ENCODE assay signal across 10 mouse cellular contexts in genomic region chr19:56817851-56818526, GRCm38 (mm10). TPM values are rescaled to one million over a fixed set of nuclear protein-coding genes. Genes with fewer than 3 reads are reported as not detected.
DNase-seq lines count a peak whose midpoint lies in the region; ATAC-seq and TF ChIP-seq lines count a peak whose summit lies in the region.
"Had no signal": no experiment of that assay in that cellular context is flagged by ENCODE, and none has a peak within 500 bp of the region (broad histone marks: within the 10 kb centered on the region; RNA-seq: fewer than 3 reads in every experiment).

No protein-coding gene starts in this region.

- TF ChIP-seq EP300 in stomach, postnatal 0 days (optimal IDR thresholded peaks at IDR 0.05), result no peak

- ATAC-seq in liver, embryonic 12.5 days, result no peak
- no peak for ATAC-seq in liver, embryonic 11.5 days (replicated peaks; ENCODE audit: low FRiP score)
- no peak for ATAC-seq in forebrain, embryonic 16.5 days
- ATAC-seq in limb, embryonic 14.5 days (ENCODE audit: low FRiP score, low read depth), result no peak
- ATAC-seq in stomach, postnatal 0 days (ENCODE audit: low FRiP score, low TSS enrichment), result no peak

- no peak for DNase-seq in liver, embryonic 11.5 days (ENCODE audit: low spot score)
- peak; percentile 70 to 76 for DNase-seq in heart, postnatal 10 days
- peak; percentile 64 for DNase-seq in limb, embryonic 14.5 days (ENCODE audit: low spot score)
- no peak for DNase-seq in stomach, postnatal 0 days (ENCODE audit: low spot score)
- DNase-seq in spleen, postnatal 4 days (ENCODE audit: low spot score in 2 of 2), result no peak
- no peak for DNase-seq in B cell, adult 2 months

- H3K27ac ChIP-seq in liver, embryonic 12.5 days, result peak overlapping the region; percentile 46; the same call in 1 of the 2 replicates
- H3K27ac ChIP-seq in liver, embryonic 11.5 days (ENCODE audit: low read depth, low read length), result no peak overlapping the region
- peak overlapping the region; percentile 8; the same call in 1 of the 2 replicates for H3K27ac ChIP-seq in forebrain, embryonic 16.5 days (ENCODE audit: low read length)
- no peak overlapping the region for H3K27ac ChIP-seq in limb, embryonic 14.5 days (replicated peaks; ENCODE audit: low read depth, low read length)
- peak overlapping the region; percentile 8; the same call in 1 of the 2 replicates for H3K27ac ChIP-seq in stomach, postnatal 0 days (replicated peaks)
- H3K27ac ChIP-seq: neural tube, embryonic 12.5 days had no signal

- TF ChIP-seq POLR2A in limb, embryonic 14.5 days (IDR thresholded peaks at IDR 0.05; ENCODE audit: borderline replicate concordance, extremely low read depth, insufficient read depth, insufficient read length), result no peak

- intact Hi-C loops in heart, postnatal 10 days (cut with DNase I), result no loop called here

- 0 out of 2 replicates have a peak, but pooled peaks cover under 1% of the 10 kb centered on the region for H3K27me3 ChIP-seq in liver, embryonic 12.5 days (replicated peaks)
- H3K27me3 ChIP-seq in liver, embryonic 11.5 days (replicated peaks; ENCODE audit: control insufficient read depth, insufficient read depth, low read length), result no peaks in the 10 kb centered on the region
- H3K27me3 ChIP-seq in forebrain, embryonic 16.5 days (replicated peaks; ENCODE audit: control insufficient read depth, insufficient read depth, low read length), result no peaks in the 10 kb centered on the region
- no peaks in the 10 kb centered on the region for H3K27me3 ChIP-seq in limb, embryonic 14.5 days (ENCODE audit: control insufficient read depth, insufficient read depth, low read length)
- H3K27me3 ChIP-seq in stomach, postnatal 0 days (ENCODE audit: control insufficient read depth, insufficient read depth, low read length), result no peaks in the 10 kb centered on the region
- H3K27me3 ChIP-seq: neural tube, embryonic 12.5 days had no signal

- WGBS in liver, embryonic 12.5 days (ENCODE audit: insufficient replicate concordance), result 71% methylated on average over 14 of the region's 14 CpGs
- 61% methylated on average over 14 of the region's 14 CpGs for WGBS in liver, embryonic 11.5 days
- 28% methylated on average over 14 of the region's 14 CpGs for WGBS in forebrain, embryonic 16.5 days
- 29% methylated on average over 14 of the region's 14 CpGs for WGBS in limb, embryonic 14.5 days
- WGBS in stomach, postnatal 0 days, result 25% methylated on average over 14 of the region's 14 CpGs

- peaks cover 13% of the 10 kb centered on the region for H3K36me3 ChIP-seq in liver, embryonic 12.5 days
- H3K36me3 ChIP-seq in liver, embryonic 11.5 days (ENCODE audit: control insufficient read depth, insufficient read depth, low read length), result peaks cover 1% of the 10 kb centered on the region; the same call in 1 of the 2 replicates
- no peaks in the 10 kb centered on the region; the same call in 1 of the 2 replicates for H3K36me3 ChIP-seq in forebrain, embryonic 16.5 days (ENCODE audit: control insufficient read depth, insufficient read depth)
- H3K36me3 ChIP-seq in limb, embryonic 14.5 days (ENCODE audit: control insufficient read depth, insufficient read depth, low read length), result peaks cover 16% of the 10 kb centered on the region
- H3K36me3 ChIP-seq in stomach, postnatal 0 days (ENCODE audit: control insufficient read depth, insufficient read depth, low read length), result no peaks in the 10 kb centered on the region

- TF ChIP-seq CTCF in stomach, postnatal 0 days (IDR thresholded peaks at IDR 0.05; ENCODE audit: low read depth), result no peak

- H3K9ac ChIP-seq in liver, embryonic 12.5 days, result no peak overlapping the region
- no peak overlapping the region for H3K9ac ChIP-seq in liver, embryonic 11.5 days (ENCODE audit: low read depth, low read length)
- no peak overlapping the region for H3K9ac ChIP-seq in forebrain, embryonic 16.5 days (replicated peaks; ENCODE audit: low read depth, low read length)
- H3K9ac ChIP-seq in limb, embryonic 14.5 days (ENCODE audit: low read depth, low read length, severe bottlenecking), result no peak overlapping the region
- H3K9ac ChIP-seq in stomach, postnatal 0 days (ENCODE audit: low read length), result no peak overlapping the region; the same call in 1 of the 2 replicates
- H3K9ac ChIP-seq: neural tube, embryonic 12.5 days had no signal

- H3K4me2 ChIP-seq in liver, embryonic 12.5 days, result no peak overlapping the region
- no peak overlapping the region for H3K4me2 ChIP-seq in liver, embryonic 11.5 days
- H3K4me2 ChIP-seq in forebrain, embryonic 16.5 days (ENCODE audit: low read length), result peak overlapping the region; percentile 18; the same call in 1 of the 2 replicates
- 0 out of 2 replicates have a peak overlapping the region, but pooled peaks have one; percentile 1 for H3K4me2 ChIP-seq in limb, embryonic 14.5 days (replicated peaks; ENCODE audit: low read depth, low read length, severe bottlenecking)
- peak overlapping the region; percentile 4; the same call in 1 of the 2 replicates for H3K4me2 ChIP-seq in stomach, postnatal 0 days (replicated peaks; ENCODE audit: low read depth)
- H3K4me2 ChIP-seq: neural tube, embryonic 12.5 days had no signal

- H3K9me3 ChIP-seq in liver, embryonic 12.5 days (replicated peaks), result no peaks in the 10 kb centered on the region
- no peaks in the 10 kb centered on the region for H3K9me3 ChIP-seq in liver, embryonic 11.5 days (ENCODE audit: control insufficient read depth, low read length)
- no peaks in the 10 kb centered on the region for H3K9me3 ChIP-seq in forebrain, embryonic 16.5 days (ENCODE audit: control insufficient read depth, low read length)
- no peaks in the 10 kb centered on the region for H3K9me3 ChIP-seq in limb, embryonic 14.5 days (ENCODE audit: control insufficient read depth, low read length)
- no peaks in the 10 kb centered on the region for H3K9me3 ChIP-seq in stomach, postnatal 0 days (ENCODE audit: control insufficient read depth, low read length)
- H3K9me3 ChIP-seq: neural tube, embryonic 12.5 days had no signal

- no peak overlapping the region for H3K4me3 ChIP-seq in liver, embryonic 12.5 days
- H3K4me3 ChIP-seq in liver, embryonic 11.5 days (ENCODE audit: low read depth, low read length), result no peak overlapping the region
- H3K4me3 ChIP-seq in forebrain, embryonic 16.5 days (replicated peaks; ENCODE audit: low read length), result no peak overlapping the region
- H3K4me3 ChIP-seq in limb, embryonic 14.5 days (replicated peaks; ENCODE audit: low read length), result no peak overlapping the region
- no peak overlapping the region for H3K4me3 ChIP-seq in stomach, postnatal 0 days (ENCODE audit: low read depth, low read length)
- H3K4me3 ChIP-seq: neural tube, embryonic 12.5 days had no signal

- peaks cover 53% of the 10 kb centered on the region for H3K4me1 ChIP-seq in liver, embryonic 12.5 days
- peaks cover 20% of the 10 kb centered on the region for H3K4me1 ChIP-seq in liver, embryonic 11.5 days (replicated peaks; ENCODE audit: control insufficient read depth, insufficient read depth, low read length)
- H3K4me1 ChIP-seq in forebrain, embryonic 16.5 days (replicated peaks; ENCODE audit: control insufficient read depth, insufficient read depth, low read length), result peaks cover 29% of the 10 kb centered on the region
- peaks cover 42% of the 10 kb centered on the region for H3K4me1 ChIP-seq in limb, embryonic 14.5 days (ENCODE audit: control insufficient read depth, insufficient read depth, low read length)
- H3K4me1 ChIP-seq in stomach, postnatal 0 days (replicated peaks; ENCODE audit: control insufficient read depth, insufficient read depth), result peaks cover 3% of the 10 kb centered on the region

RNA-seq across cellular contexts. Expression of gene Ccdc186, which starts 4.0 kb away (rescaled TPM):
- 7.7 and 8.1 TPM in 2 replicates for polyA plus RNA-seq in liver, embryonic 12.5 days (2016; fragmentation: Nextera tagmentation; extraction: Ambion mirVana)
- polyA plus RNA-seq in liver, embryonic 11.5 days (2014; fragmentation: Nextera tagmentation; extraction: Ambion mirVana), result 9.5 and 10.9 TPM in 2 replicates
- polyA plus RNA-seq in forebrain, embryonic 16.5 days (2015; fragmentation: Nextera tagmentation; extraction: Ambion mirVana), result 28.4 and 35.2 TPM in 2 replicates
- total RNA-seq in heart, postnatal 10 days (2021), result 10 to 100 TPM; 22.2 to 29.6 TPM
- polyA plus RNA-seq in limb, embryonic 14.5 days (2012; rRNA removed), result 15.4 and 16.0 TPM in 2 replicates
- 23.4 and 24.0 TPM in 2 replicates for polyA plus RNA-seq in limb, embryonic 14.5 days (2014; fragmentation: Nextera tagmentation; extraction: Ambion mirVana)
- polyA plus RNA-seq in stomach, postnatal 0 days (2015; fragmentation: Nextera tagmentation; extraction: Ambion mirVana), result 9.1 and 13.4 TPM in 2 replicates

RNA-seq across cellular contexts. Expression of gene Tdrd1, which starts 8.0 kb away (rescaled TPM):
- polyA plus RNA-seq in liver, embryonic 12.5 days (2016; fragmentation: Nextera tagmentation; extraction: Ambion mirVana), result 0.20 TPM in 2 replicates
- polyA plus RNA-seq in liver, embryonic 11.5 days (2014; fragmentation: Nextera tagmentation; extraction: Ambion mirVana), result 0.45 and 0.81 TPM in 2 replicates
- polyA plus RNA-seq in forebrain, embryonic 16.5 days (2015; fragmentation: Nextera tagmentation; extraction: Ambion mirVana), result 0.75 and 1.0 TPM in 2 replicates
- total RNA-seq in heart, postnatal 10 days (2021), result under 1 TPM; 0.07 to 0.10 TPM
- polyA plus RNA-seq in limb, embryonic 14.5 days (2012; rRNA removed), result 2.6 and 3.3 TPM in 2 replicates
- 2.2 and 3.9 TPM in 2 replicates for polyA plus RNA-seq in limb, embryonic 14.5 days (2014; fragmentation: Nextera tagmentation; extraction: Ambion mirVana)
- polyA plus RNA-seq in stomach, postnatal 0 days (2015; fragmentation: Nextera tagmentation; extraction: Ambion mirVana), result 1.2 and 1.7 TPM in 2 replicates
- total RNA-seq: hematopoietic stem cell, adult 5-6 weeks had no signal

RNA-seq across cellular contexts. Expression of gene Vwa2, which starts 56.1 kb away (rescaled TPM):
- 0.08 and 0.11 TPM in 2 replicates for polyA plus RNA-seq in liver, embryonic 12.5 days (2016; fragmentation: Nextera tagmentation; extraction: Ambion mirVana)
- polyA plus RNA-seq in liver, embryonic 11.5 days (2014; fragmentation: Nextera tagmentation; extraction: Ambion mirVana), result 0.39 and 0.59 TPM in 2 replicates
- 0.34 and 0.35 TPM in 2 replicates for polyA plus RNA-seq in forebrain, embryonic 16.5 days (2015; fragmentation: Nextera tagmentation; extraction: Ambion mirVana)
- not detected for total RNA-seq in heart, postnatal 10 days (2021)
- polyA plus RNA-seq in limb, embryonic 14.5 days (2012; rRNA removed), result 5.9 and 6.4 TPM in 2 replicates
- 4.3 and 5.6 TPM in 2 replicates for polyA plus RNA-seq in limb, embryonic 14.5 days (2014; fragmentation: Nextera tagmentation; extraction: Ambion mirVana)
- polyA plus RNA-seq in stomach, postnatal 0 days (2015; fragmentation: Nextera tagmentation; extraction: Ambion mirVana), result 0.99 and 1.0 TPM in 2 replicates
- total RNA-seq: hematopoietic stem cell, adult 5-6 weeks had no signal

Comparison
In these comparisons a context has a peak if more than half of its experiments do, and no peak if none do; other contexts are left out.
1. H3K27ac ChIP-seq: peak in liver, embryonic 12.5 days (single experiment), forebrain, embryonic 16.5 days (single experiment) and stomach, postnatal 0 days (single experiment); none in liver, embryonic 11.5 days (single experiment) and limb, embryonic 14.5 days (single experiment).
2. H3K4me2 ChIP-seq: peak in forebrain, embryonic 16.5 days (single experiment), limb, embryonic 14.5 days (single experiment) and stomach, postnatal 0 days (single experiment); none in liver, embryonic 12.5 days (single experiment) and liver, embryonic 11.5 days (single experiment).
3. DNase-seq: peak in heart, postnatal 10 days (2 of 2) and limb, embryonic 14.5 days (single experiment); none in liver, embryonic 11.5 days (single experiment), stomach, postnatal 0 days (single experiment), spleen, postnatal 4 days (0 of 2) and B cell, adult 2 months (0 of 2).